Mouse (Mus musculus) cerebellum, adult 2 months (tissue): Measurements from ENCODE around the gene Dock10. TPM values are rescaled to one million over a fixed set of nuclear protein-coding genes. Genes with fewer than 3 reads are reported as not detected.

Experiments used
- DNase-seq, 2 experiments: peaks; one replicate each; pipeline ENCODE4 v3.0.0; 2021
- H3K27ac ChIP-seq: fragments of 200-500 bp; 2 replicates; pipeline ENCODE4 v1.5.1; 2012; ENCODE audit warnings: low read length, control low read depth, inconsistent platforms; ENCODE audit not compliant: insufficient read depth
- H3K27me3 ChIP-seq: fragments of 200-500 bp; 2 replicates; pipeline ENCODE4 v1.6.1; 2012; ENCODE audit warnings: inconsistent platforms, mild to moderate bottlenecking, low read length, moderate library complexity; ENCODE audit not compliant: control insufficient read depth, insufficient read depth
- H3K4me1 ChIP-seq: fragments of 200-500 bp; 2 replicates; pipeline ENCODE4 v1.6.1; 2011; ENCODE audit warnings: low read length; ENCODE audit not compliant: control insufficient read depth, insufficient read depth
- H3K4me3 ChIP-seq: fragments of 200-500 bp; replicated peaks from 2 replicates; pipeline ENCODE3; 2011; ENCODE audit warnings: mild to moderate bottlenecking, low read depth, low read length, control low read depth; ENCODE audit not compliant: insufficient read depth
- CTCF ChIP-seq: fragments of 200-500 bp; IDR thresholded peaks from 2 replicates; pipeline ENCODE4 v1.5.1; 2011; ENCODE audit warnings: low read depth, mild to moderate bottlenecking, control low read depth, low read length, moderate library complexity, borderline replicate concordance; ENCODE audit not compliant: insufficient read depth
- POLR2A ChIP-seq: fragments of 200-500 bp; IDR thresholded peaks from 2 replicates; pipeline ENCODE4 v1.6.1; 2011; ENCODE audit warnings: low read length, control low read depth, borderline replicate concordance; ENCODE audit not compliant: insufficient read depth
- WGBS: fragments of 180-500 bp; shearing (Covaris S2); methylation state at CpG from one replicate; pipeline ENCODE4 v1.1.7; 2018; 5-methylcytosine and 5-hydroxymethylcytosine counted together
- polyA plus RNA-seq: library from polyadenylated mRNA; depleted of rRNA; stranded (reverse); fragments of >200 nt; gene quantifications from 2 replicates; pipeline ENCODE4 v1.2.3, GENCODE M21; 2012

Gene Dock10
- polyA plus RNA-seq, 1 experiment, result 27.1 TPM

DNA sequence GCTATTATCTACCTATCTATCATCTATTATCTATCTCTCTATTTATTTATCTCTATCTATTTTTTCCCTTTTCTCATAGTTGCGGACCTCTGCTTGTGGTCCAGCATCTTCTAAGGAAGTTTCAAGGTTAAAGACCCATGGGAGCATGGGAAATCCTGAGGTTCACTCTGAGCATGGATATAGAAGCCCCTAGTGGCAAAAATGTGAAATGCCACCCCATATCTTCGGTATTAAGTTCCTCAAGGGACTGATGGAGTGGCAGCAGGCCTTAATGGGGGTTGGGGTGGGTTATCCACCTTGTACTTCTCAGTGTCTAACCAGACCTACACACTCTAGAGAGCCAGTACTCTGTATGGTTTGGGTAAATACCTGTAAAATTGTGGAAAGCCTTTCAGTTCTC lies 253.6 kb downstream of the Dock10 start:
- H3K4me1 ChIP-seq, result no peaks in the 10 kb centered on the region
- TF ChIP-seq CTCF (no peak), POLR2A (no peak)
- DNase-seq, result no peak
- WGBS, result 79% methylated on average over 2 of the region's 2 CpGs
- no peak overlapping the region for H3K27ac ChIP-seq
- H3K27me3 ChIP-seq, result no peaks in the 10 kb centered on the region
- H3K4me3 ChIP-seq, result no peak overlapping the region

DNA sequence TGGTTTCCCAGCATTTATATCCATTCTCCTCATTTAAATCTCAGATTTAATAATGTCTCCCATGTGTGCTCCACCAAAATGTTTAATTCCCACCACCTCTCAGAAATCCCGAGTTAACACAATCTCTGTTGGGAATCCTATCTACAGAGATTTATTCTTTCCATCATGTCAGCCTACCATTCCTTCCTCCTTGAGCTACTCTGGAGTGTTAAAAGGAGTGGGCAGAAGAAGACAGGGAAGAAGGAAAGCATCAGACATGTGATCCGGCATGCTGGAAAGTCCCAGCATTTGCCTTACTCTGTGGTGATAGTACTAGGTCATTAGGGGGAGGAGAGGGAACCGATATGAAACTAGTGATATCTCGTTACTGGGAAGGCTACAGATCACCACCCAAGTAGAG lies 254.2 kb downstream of the Dock10 start:
- DNase-seq, result no peak
- H3K4me3 ChIP-seq, result no peak overlapping the region
- H3K27me3 ChIP-seq, result no peaks in the 10 kb centered on the region
- WGBS, result 97% methylated on average over 4 of the region's 4 CpGs
- no peaks in the 10 kb centered on the region for H3K4me1 ChIP-seq
- no peak for TF ChIP-seq CTCF
- H3K27ac ChIP-seq, result no peak overlapping the region

DNA sequence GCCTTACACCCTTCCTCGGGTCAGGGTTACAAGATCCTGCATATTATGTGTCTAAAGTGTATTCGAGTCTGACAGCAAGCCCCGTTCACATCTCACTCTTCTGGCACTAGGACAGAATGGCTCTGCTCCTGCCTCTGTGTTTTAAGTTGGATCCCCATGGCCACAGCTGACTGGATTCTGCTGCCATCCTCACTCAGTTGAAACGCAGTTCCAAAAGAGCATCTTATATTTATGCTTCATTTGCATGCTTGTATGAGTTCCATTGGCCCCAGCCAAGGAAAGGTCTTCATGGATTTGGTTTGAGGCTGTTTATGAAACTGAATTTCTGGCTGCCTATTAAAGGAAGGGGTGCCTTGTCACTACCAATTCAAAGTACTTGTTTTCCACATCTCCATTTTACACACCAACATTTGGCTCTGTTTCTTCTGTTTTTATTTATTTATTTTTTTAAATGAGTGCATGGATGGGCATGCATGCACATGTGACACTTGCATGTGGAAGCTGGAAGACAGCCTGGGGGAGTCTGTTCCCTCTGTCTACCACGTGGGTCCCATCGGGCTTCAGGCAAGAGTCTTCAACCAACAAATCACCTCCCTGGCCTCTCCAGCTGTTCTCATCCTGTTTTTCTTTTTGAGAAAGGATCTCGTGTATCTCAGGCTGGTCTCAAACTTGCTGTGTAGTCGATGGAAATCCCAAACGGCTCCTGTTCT lies 255.7 kb downstream of the Dock10 start:
- H3K4me1 ChIP-seq, result no peaks in the 10 kb centered on the region
- TF ChIP-seq CTCF, result no peak
- no peak for TF ChIP-seq POLR2A
- no peak overlapping the region for H3K27ac ChIP-seq
- no peak overlapping the region for H3K4me3 ChIP-seq
- 59% methylated on average over 9 of the region's 9 CpGs for WGBS
- DNase-seq, result no peak
- H3K27me3 ChIP-seq, result no peaks in the 10 kb centered on the region

DNA sequence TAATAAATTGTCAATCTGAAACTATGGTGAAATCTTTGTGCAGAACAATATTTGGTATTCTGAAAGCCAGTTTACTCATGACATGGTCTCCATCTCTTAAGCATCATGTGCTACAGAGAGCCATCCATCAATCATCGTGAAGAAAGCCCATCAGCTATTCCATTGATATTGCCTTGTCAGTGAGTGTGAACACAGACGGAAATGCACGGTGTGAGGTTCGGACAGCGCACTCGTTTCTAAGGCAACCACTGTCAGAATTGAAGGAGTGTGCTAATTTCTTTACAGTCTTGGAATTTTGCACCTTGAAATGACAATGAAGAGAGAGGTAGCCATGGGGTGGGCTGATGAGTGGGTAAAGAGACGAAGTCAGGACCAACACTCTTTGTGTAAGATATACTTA lies 259.1 kb downstream of the Dock10 start:
- Histone ChIP-seq H3K27me3 (no peaks in the 10 kb centered on the region), H3K27ac (no peak overlapping the region), H3K4me1 (no peaks in the 10 kb centered on the region), H3K4me3 (no peak overlapping the region)
- DNase-seq, result no peak
- WGBS, result 68% methylated on average over 7 of the region's 7 CpGs
- TF ChIP-seq CTCF, result no peak
- TF ChIP-seq POLR2A, result no peak

DNA sequence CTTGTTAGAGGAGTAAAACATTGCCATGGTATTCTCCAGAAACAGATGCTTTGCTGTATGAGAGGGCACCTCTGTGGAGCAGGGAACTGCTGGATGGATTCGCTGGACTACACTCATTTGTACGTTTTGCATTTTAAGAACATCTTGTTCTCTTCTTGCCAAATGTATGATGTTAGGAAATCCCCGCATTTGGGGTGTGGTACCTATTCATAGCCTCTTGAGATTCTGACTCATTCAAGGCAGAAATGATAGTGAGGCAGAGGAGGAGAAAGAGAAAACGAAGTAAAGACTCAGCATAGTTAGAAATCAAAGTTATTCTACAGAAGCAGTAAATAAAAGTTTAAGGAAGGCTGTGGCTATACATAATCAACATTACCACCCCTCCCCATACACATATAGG lies 262.0 kb downstream of the Dock10 start:
- H3K27me3 ChIP-seq, result no peaks in the 10 kb centered on the region
- H3K4me1 ChIP-seq, result no peaks in the 10 kb centered on the region
- 84% methylated on average over 4 of the region's 4 CpGs for WGBS
- H3K4me3 ChIP-seq, result no peak overlapping the region
- TF ChIP-seq CTCF (no peak), POLR2A (no peak)
- DNase-seq, result no peak
- H3K27ac ChIP-seq, result no peak overlapping the region

DNA sequence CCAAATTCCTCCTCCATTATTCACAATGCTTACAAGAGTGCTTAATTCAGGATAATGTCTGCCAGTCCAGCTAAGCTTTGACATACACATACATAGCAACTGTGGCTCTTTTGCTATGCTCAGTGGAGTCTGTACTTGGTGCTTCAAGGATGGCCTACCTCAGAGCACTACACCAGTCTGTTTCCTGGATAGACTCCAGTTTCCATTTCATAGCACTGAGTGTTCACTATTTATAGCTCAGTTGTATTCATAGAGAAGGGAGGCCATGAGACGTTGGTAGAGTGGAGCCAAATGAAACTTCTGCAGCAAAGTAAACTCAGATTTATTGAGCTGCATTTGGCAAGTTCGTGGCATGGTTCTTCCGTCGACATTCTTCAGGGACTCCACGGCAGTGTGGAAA lies 274.9 kb downstream of the Dock10 start:
- no peaks in the 10 kb centered on the region for H3K4me1 ChIP-seq
- no peak overlapping the region for H3K27ac ChIP-seq
- DNase-seq, result peak in 1 of 2 experiments; percentile 4
- TF ChIP-seq CTCF (no peak), POLR2A (no peak)
- H3K4me3 ChIP-seq, result no peak overlapping the region
- H3K27me3 ChIP-seq, result no peaks in the 10 kb centered on the region
- WGBS, result 76% methylated on average over 5 of the region's 5 CpGs

DNA sequence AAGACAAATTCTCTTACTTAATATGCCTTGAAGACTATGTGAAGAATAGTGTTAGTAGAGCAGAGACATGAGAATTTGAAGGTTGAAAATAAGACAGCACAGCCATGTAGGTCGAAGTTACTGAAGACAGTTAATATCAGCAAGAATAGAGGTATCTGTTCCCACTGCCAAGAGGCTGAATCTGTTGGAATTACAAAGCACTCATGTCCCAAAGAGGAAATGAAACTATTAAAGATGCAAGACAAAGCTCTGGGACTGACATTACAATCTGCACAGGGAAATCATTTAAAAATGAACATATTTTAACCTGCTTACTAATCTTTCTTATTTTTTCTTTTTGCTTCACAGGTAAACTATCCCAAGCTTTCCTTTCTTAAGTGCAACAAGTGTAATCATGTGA lies 283.4 kb downstream of the Dock10 start:
- Histone ChIP-seq H3K27me3 (no peaks in the 10 kb centered on the region), H3K4me1 (no peaks in the 10 kb centered on the region), H3K27ac (no peak overlapping the region), H3K4me3 (no peak overlapping the region)
- WGBS, result 54% methylated on average over 1 of the region's 1 CpGs
- no peak for TF ChIP-seq CTCF
- no peak for TF ChIP-seq POLR2A
- DNase-seq, result no peak

DNA sequence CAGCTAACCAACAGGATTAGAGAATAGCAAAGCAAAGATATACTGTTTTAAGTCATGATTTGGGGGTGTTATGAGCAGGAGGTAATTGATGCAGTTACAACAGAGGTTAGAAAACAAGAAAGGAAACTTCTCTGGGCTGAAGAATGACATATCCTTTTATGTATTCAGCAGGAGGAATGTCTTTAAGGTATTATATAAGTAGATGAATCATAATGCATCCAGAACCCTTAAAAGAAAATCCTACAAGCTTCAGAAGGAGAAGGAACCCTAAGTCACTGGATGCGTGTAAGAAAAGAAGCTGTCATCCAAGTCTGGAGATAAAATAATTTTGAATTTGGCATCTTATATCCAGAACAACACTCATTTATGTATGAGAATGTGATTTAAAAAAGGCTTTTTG lies 285.9 kb downstream of the Dock10 start:
- no peak overlapping the region for H3K4me3 ChIP-seq
- no peaks in the 10 kb centered on the region for H3K27me3 ChIP-seq
- H3K4me1 ChIP-seq, result no peaks in the 10 kb centered on the region
- no peak for DNase-seq
- no peak overlapping the region for H3K27ac ChIP-seq
- TF ChIP-seq POLR2A, result no peak
- no peak for TF ChIP-seq CTCF
- WGBS, result 100% methylated on average over 1 of the region's 1 CpGs

DNA sequence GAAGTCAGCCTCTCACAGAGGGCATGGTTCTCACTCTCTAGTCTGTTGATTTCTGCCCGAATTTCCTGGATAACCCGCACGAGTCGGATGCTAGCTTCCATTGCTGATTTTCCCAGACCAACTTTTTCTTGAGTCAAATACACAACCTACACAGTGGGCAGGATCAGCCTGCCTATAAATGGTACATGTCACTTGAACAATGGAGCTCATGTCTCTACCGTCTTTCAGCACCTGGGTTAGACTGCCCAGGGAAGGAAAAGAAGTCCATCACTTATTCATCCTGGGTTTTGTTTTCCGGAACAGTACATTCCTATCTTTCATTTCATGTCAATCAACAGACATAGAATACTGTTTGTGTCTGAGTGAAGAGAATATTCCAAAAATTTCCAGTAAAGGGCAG lies 297.0 kb downstream of the Dock10 start, which contains the start of gene Gm45261:
TSS of gene Gm45261 (minus strand) at position 101 of the 400 bp plus-strand sequence.
- TF ChIP-seq CTCF, result no peak
- no peak for TF ChIP-seq POLR2A
- Histone ChIP-seq H3K27me3 (no peaks in the 10 kb centered on the region), H3K4me3 (no peak within 1 kb of the TSS), H3K4me1 (no peaks in the 10 kb centered on the region), H3K27ac (no peak within 1 kb of the TSS)
- no peak for DNase-seq
- 85% methylated on average over 6 of the region's 6 CpGs for WGBS
